ENCODE assay signal across 9 mouse cellular contexts in genomic region chr11:119203423-119203822, GRCm38 (mm10). TPM values are rescaled to one million over a fixed set of nuclear protein-coding genes. Genes with fewer than 3 reads are reported as not detected.
DNase-seq lines count a peak whose midpoint lies in the region; ATAC-seq and TF ChIP-seq lines count a peak whose summit lies in the region.
"Had no signal": no experiment of that assay in that cellular context is flagged by ENCODE, and none has a peak within 500 bp of the region (broad histone marks: within the 10 kb centered on the region; RNA-seq: fewer than 3 reads in every experiment).

No protein-coding gene starts in this region.

- no peaks in the 10 kb centered on the region for H3K9me3 ChIP-seq in midbrain, embryonic 11.5 days (ENCODE audit: control insufficient read depth, low read length)
- no peaks in the 10 kb centered on the region for H3K9me3 ChIP-seq in midbrain, embryonic 15.5 days
- no peaks in the 10 kb centered on the region for H3K9me3 ChIP-seq in hindbrain, postnatal 0 days (ENCODE audit: low read length)
- H3K9me3 ChIP-seq in midbrain, postnatal 0 days (ENCODE audit: low read length) = no peaks in the 10 kb centered on the region

- no peak overlapping the region for H3K4me3 ChIP-seq in midbrain, embryonic 11.5 days (ENCODE audit: low read depth, low read length)
- H3K4me3 ChIP-seq in midbrain, embryonic 15.5 days = no peak overlapping the region
- no peak overlapping the region for H3K4me3 ChIP-seq in hindbrain, postnatal 0 days (ENCODE audit: low read length)
- no peak overlapping the region for H3K4me3 ChIP-seq in midbrain, postnatal 0 days (ENCODE audit: low read depth, low read length)

- no peak overlapping the region for H3K27ac ChIP-seq in midbrain, embryonic 11.5 days (ENCODE audit: low read depth, low read length)
- no peak overlapping the region for H3K27ac ChIP-seq in midbrain, embryonic 15.5 days
- no peak overlapping the region for H3K27ac ChIP-seq in hindbrain, postnatal 0 days
- no peak overlapping the region for H3K27ac ChIP-seq in midbrain, postnatal 0 days (ENCODE audit: low read depth, low read length)

- TF ChIP-seq CTCF in hindbrain, postnatal 0 days (IDR thresholded peaks at IDR 0.05; ENCODE audit: low read depth) = peak; percentile 91
- peak; percentile 86 for TF ChIP-seq CTCF in midbrain, postnatal 0 days (IDR thresholded peaks at IDR 0.05)

- H3K27me3 ChIP-seq in midbrain, embryonic 11.5 days (ENCODE audit: control insufficient read depth, insufficient read depth, low read length) = no peaks in the 10 kb centered on the region
- H3K27me3 ChIP-seq in midbrain, embryonic 15.5 days (replicated peaks) = no peaks in the 10 kb centered on the region
- H3K27me3 ChIP-seq in hindbrain, postnatal 0 days (ENCODE audit: insufficient read depth, low read length) = no peaks in the 10 kb centered on the region
- no peaks in the 10 kb centered on the region for H3K27me3 ChIP-seq in midbrain, postnatal 0 days (ENCODE audit: insufficient read depth, low read length)

- intact Hi-C loops in left cerebral cortex, postnatal 10 days (cut with DNase I) = no loop called here

- no peak overlapping the region for H3K4me2 ChIP-seq in midbrain, embryonic 11.5 days
- H3K4me2 ChIP-seq in midbrain, embryonic 15.5 days = no peak overlapping the region
- no peak overlapping the region for H3K4me2 ChIP-seq in hindbrain, postnatal 0 days (ENCODE audit: low read depth, low read length)
- H3K4me2 ChIP-seq in midbrain, postnatal 0 days (ENCODE audit: low read depth, low read length, poor library complexity, severe bottlenecking) = no peak overlapping the region

- no peak overlapping the region for H3K9ac ChIP-seq in midbrain, embryonic 11.5 days (ENCODE audit: low read length)
- no peak overlapping the region for H3K9ac ChIP-seq in midbrain, embryonic 15.5 days
- no peak overlapping the region for H3K9ac ChIP-seq in hindbrain, postnatal 0 days (replicated peaks; ENCODE audit: low read length)
- H3K9ac ChIP-seq in midbrain, postnatal 0 days (replicated peaks; ENCODE audit: low read length, poor library complexity, severe bottlenecking) = no peak overlapping the region

- no peaks in the 10 kb centered on the region for H3K4me1 ChIP-seq in midbrain, embryonic 11.5 days (ENCODE audit: control insufficient read depth, insufficient read depth, low read length)
- H3K4me1 ChIP-seq in midbrain, embryonic 15.5 days = peaks cover 1% of the 10 kb centered on the region; the same call in 1 of the 2 replicates
- peaks cover 5% of the 10 kb centered on the region; the same call in 1 of the 2 replicates for H3K4me1 ChIP-seq in hindbrain, postnatal 0 days (ENCODE audit: insufficient read depth, low read length)
- no peaks in the 10 kb centered on the region for H3K4me1 ChIP-seq in midbrain, postnatal 0 days (ENCODE audit: insufficient read depth, low read length)

- 46% methylated on average over 5 of the region's 5 CpGs for WGBS in midbrain, embryonic 11.5 days
- WGBS in midbrain, embryonic 15.5 days = 51% methylated on average over 5 of the region's 5 CpGs
- WGBS in hindbrain, postnatal 0 days = 46% methylated on average over 5 of the region's 5 CpGs
- 45% methylated on average over 5 of the region's 5 CpGs for WGBS in midbrain, postnatal 0 days

- DNase-seq in embryo, embryonic 10 days (ENCODE audit: low spot score) = peak; percentile 53
- no peak for DNase-seq in embryo, embryonic 11 days
- peak; percentile 88 for DNase-seq in midbrain, embryonic 11.5 days (ENCODE audit: low spot score, missing footprints)
- DNase-seq in hindbrain, postnatal 0 days (ENCODE audit: low spot score) = no peak
- DNase-seq in midbrain, postnatal 0 days (ENCODE audit: low spot score) = no peak
- DNase-seq in left cerebral cortex, postnatal 10 days (ENCODE audit: extremely low spot score in 1 of 2, low spot score in 2 of 2) = no peak
- DNase-seq in gastrocnemius, postnatal 25 days = no peak

- H3K36me3 ChIP-seq in midbrain, embryonic 11.5 days (ENCODE audit: control insufficient read depth, insufficient read depth, low read length) = peaks cover 13% of the 10 kb centered on the region
- H3K36me3 ChIP-seq in midbrain, embryonic 15.5 days (replicated peaks) = peaks cover 15% of the 10 kb centered on the region
- H3K36me3 ChIP-seq in hindbrain, postnatal 0 days (ENCODE audit: insufficient read depth, low read length) = peaks cover 14% of the 10 kb centered on the region
- peaks cover 2% of the 10 kb centered on the region; the same call in 1 of the 2 replicates for H3K36me3 ChIP-seq in midbrain, postnatal 0 days (ENCODE audit: insufficient read depth, low read length)

- peak; percentile 55; the same call in 1 of the 2 replicates for ATAC-seq in midbrain, embryonic 11.5 days (ENCODE audit: low FRiP score)
- ATAC-seq in midbrain, embryonic 15.5 days (replicated peaks) = no peak
- ATAC-seq in hindbrain, postnatal 0 days = 0 out of 2 replicates have a peak, but pooled peaks have one; percentile 16
- no peak for ATAC-seq in midbrain, postnatal 0 days (ENCODE audit: low FRiP score)

RNA-seq across cellular contexts. Expression of gene Tbc1d16, which starts 24.9 kb away (rescaled TPM):
- 13.3 and 15.2 TPM in 2 replicates for polyA plus RNA-seq in midbrain, embryonic 11.5 days (2014; fragmentation: Nextera tagmentation; extraction: Ambion mirVana)
- 66.8 and 67.2 TPM in 2 replicates for polyA plus RNA-seq in midbrain, embryonic 15.5 days (2015; fragmentation: Nextera tagmentation; extraction: Ambion mirVana)
- 161 and 182 TPM in 2 replicates for total RNA-seq in hindbrain, postnatal 0 days (2014; rRNA removed)
- polyA plus RNA-seq in hindbrain, postnatal 0 days (2015; fragmentation: Nextera tagmentation; extraction: Ambion mirVana) = 42.1 and 43.9 TPM in 2 replicates
- total RNA-seq in midbrain, postnatal 0 days (2014; rRNA removed) = 152 and 156 TPM in 2 replicates
- 43.1 and 43.5 TPM in 2 replicates for polyA plus RNA-seq in midbrain, postnatal 0 days (2015; fragmentation: Nextera tagmentation; extraction: Ambion mirVana)
- 100 to 1,000 TPM in 1 of 2 experiments, 10 to 100 TPM in 1; 98.2 to 108 TPM for total RNA-seq in left cerebral cortex, postnatal 10 days (2021)
- total RNA-seq in gastrocnemius, postnatal 25 days (2021) = 10 to 100 TPM; 16.1 to 20.9 TPM

RNA-seq across cellular contexts. Expression of gene Ccdc40, which starts 24.9 kb away (rescaled TPM):
- polyA plus RNA-seq in midbrain, embryonic 11.5 days (2014; fragmentation: Nextera tagmentation; extraction: Ambion mirVana) = 18.6 and 18.9 TPM in 2 replicates
- 19.3 and 21.5 TPM in 2 replicates for polyA plus RNA-seq in midbrain, embryonic 15.5 days (2015; fragmentation: Nextera tagmentation; extraction: Ambion mirVana)
- 11.5 and 12.5 TPM in 2 replicates for total RNA-seq in hindbrain, postnatal 0 days (2014; rRNA removed)
- polyA plus RNA-seq in hindbrain, postnatal 0 days (2015; fragmentation: Nextera tagmentation; extraction: Ambion mirVana) = 9.7 and 10.3 TPM in 2 replicates
- total RNA-seq in midbrain, postnatal 0 days (2014; rRNA removed) = 13.3 and 22.7 TPM in 2 replicates
- polyA plus RNA-seq in midbrain, postnatal 0 days (2015; fragmentation: Nextera tagmentation; extraction: Ambion mirVana) = 10.3 and 13.3 TPM in 2 replicates
- 1 to 10 TPM; 3.0 to 3.7 TPM for total RNA-seq in left cerebral cortex, postnatal 10 days (2021)
- under 1 TPM in 1 of 2 experiments, not detected in 1; 0.41 TPM for total RNA-seq in gastrocnemius, postnatal 25 days (2021)
- total RNA-seq: neutrophil, adult 5-6 weeks had no signal

Comparison
In these comparisons a context has a peak if more than half of its experiments do, and no peak if none do; other contexts are left out.
1. DNase-seq: peak in embryo, embryonic 10 days (single experiment) and midbrain, embryonic 11.5 days (single experiment); none in embryo, embryonic 11 days (single experiment), hindbrain, postnatal 0 days (single experiment), midbrain, postnatal 0 days (single experiment), left cerebral cortex, postnatal 10 days (0 of 2) and gastrocnemius, postnatal 25 days (single experiment).
2. ATAC-seq: peak in midbrain, embryonic 11.5 days (single experiment) and hindbrain, postnatal 0 days (single experiment); none in midbrain, embryonic 15.5 days (single experiment) and midbrain, postnatal 0 days (single experiment).